12 mouse cellular contexts compared by ENCODE assay signal in the genomic region with DNA sequence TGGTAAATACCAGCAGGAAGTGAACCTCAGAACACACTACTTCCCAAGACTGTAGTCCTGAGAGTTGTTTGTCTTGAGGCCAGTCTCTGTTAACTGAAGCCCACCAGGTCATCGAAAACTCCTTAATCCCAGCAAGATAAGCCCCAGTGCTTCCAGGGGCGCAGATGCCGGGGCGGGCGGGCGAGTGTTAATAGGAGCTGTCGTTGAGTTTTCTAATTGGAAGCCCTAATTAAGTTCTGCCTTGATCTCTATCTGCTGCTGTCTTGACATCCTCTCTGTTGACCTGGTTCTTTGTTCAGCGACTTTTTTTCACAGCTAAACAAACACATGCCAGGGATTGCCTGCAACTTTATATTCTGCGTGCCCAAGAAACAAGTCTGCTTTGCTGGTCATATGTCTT.
DNase-seq lines count a peak whose midpoint lies in the region; ATAC-seq and TF ChIP-seq lines count a peak whose summit lies in the region.
"Had no signal": no experiment of that assay in that cellular context is flagged by ENCODE, and none has a peak within 500 bp of the region (broad histone marks: within the 10 kb centered on the region; RNA-seq: fewer than 3 reads in every experiment).

No protein-coding gene starts in this region.

- TF ChIP-seq CTCF in liver, adult 2 months (IDR thresholded peaks at IDR 0.05; ENCODE audit: low read depth, low read length): no peak

- ATAC-seq in heart, embryonic 13.5 days (ENCODE audit: extremely low read depth, insufficient number of reproducible peaks, low FRiP score, low TSS enrichment): no peak
- ATAC-seq in liver, embryonic 12.5 days: no peak; the same call in 1 of the 2 replicates
- ATAC-seq in forebrain, embryonic 12.5 days (ENCODE audit: low FRiP score): peak; percentile 69; the same call in 1 of the 2 replicates
- ATAC-seq in megakaryocyte progenitor cell, adult 5-6 weeks (replicated peaks; ENCODE audit: poor library complexity): no peak

- peaks cover 54% of the 10 kb centered on the region for H3K4me1 ChIP-seq in heart, embryonic 13.5 days
- peaks cover 14% of the 10 kb centered on the region for H3K4me1 ChIP-seq in liver, adult 2 months (ENCODE audit: control insufficient read depth, insufficient read depth, low read length)
- H3K4me1 ChIP-seq in liver, embryonic 12.5 days: peaks cover 44% of the 10 kb centered on the region
- peaks cover 50% of the 10 kb centered on the region for H3K4me1 ChIP-seq in forebrain, embryonic 12.5 days

- H3K4me3 ChIP-seq in heart, embryonic 13.5 days: no peak overlapping the region
- no peak overlapping the region for H3K4me3 ChIP-seq in liver, adult 2 months (ENCODE audit: insufficient read depth, low read depth, low read length)
- H3K4me3 ChIP-seq in liver, embryonic 12.5 days: no peak overlapping the region
- H3K4me3 ChIP-seq in forebrain, embryonic 12.5 days (replicated peaks): no peak overlapping the region
- H3K4me3 ChIP-seq: neural tube, embryonic 12.5 days had no signal

- no peaks in the 10 kb centered on the region for H3K36me3 ChIP-seq in heart, embryonic 13.5 days
- no peaks in the 10 kb centered on the region for H3K36me3 ChIP-seq in liver, adult 2 months (ENCODE audit: control insufficient read depth, insufficient read depth, low read length)
- H3K36me3 ChIP-seq in liver, embryonic 12.5 days: no peaks in the 10 kb centered on the region
- H3K36me3 ChIP-seq in forebrain, embryonic 12.5 days (replicated peaks): no peaks in the 10 kb centered on the region
- H3K36me3 ChIP-seq: neural tube, embryonic 12.5 days had no signal

- WGBS in heart, embryonic 13.5 days: 26% methylated on average over 9 of the region's 9 CpGs
- 65% methylated on average over 9 of the region's 9 CpGs for WGBS in liver, adult 2 months
- 50% methylated on average over 9 of the region's 9 CpGs for WGBS in liver, embryonic 12.5 days (ENCODE audit: insufficient replicate concordance)
- WGBS in forebrain, embryonic 12.5 days: 10% methylated on average over 9 of the region's 9 CpGs

- no peak for DNase-seq in heart, postnatal 4 days
- peak; percentile 38 for DNase-seq in liver, adult 2 months (ENCODE audit: extremely low read depth, low read depth, low spot score)
- peak; percentile 94 for DNase-seq in retina, postnatal 1 day
- no peak for DNase-seq in urinary bladder, postnatal 4 days (ENCODE audit: low spot score in 2 of 2)
- DNase-seq: kidney, postnatal 36 days; lung, postnatal 36 days; right cerebral cortex, postnatal 25 days had no signal

- H3K27me3 ChIP-seq in heart, embryonic 13.5 days (replicated peaks): no peaks in the 10 kb centered on the region
- no peaks in the 10 kb centered on the region for H3K27me3 ChIP-seq in liver, adult 2 months (ENCODE audit: control insufficient read depth, insufficient read depth, low read length)
- H3K27me3 ChIP-seq in liver, embryonic 12.5 days (replicated peaks): no peaks in the 10 kb centered on the region
- H3K27me3 ChIP-seq in forebrain, embryonic 12.5 days: no peaks in the 10 kb centered on the region; the same call in 1 of the 2 replicates
- H3K27me3 ChIP-seq: neural tube, embryonic 12.5 days had no signal

- H3K9me3 ChIP-seq in heart, embryonic 13.5 days: no peaks in the 10 kb centered on the region
- H3K9me3 ChIP-seq in liver, embryonic 12.5 days (replicated peaks): no peaks in the 10 kb centered on the region
- no peaks in the 10 kb centered on the region for H3K9me3 ChIP-seq in forebrain, embryonic 12.5 days
- H3K9me3 ChIP-seq: neural tube, embryonic 12.5 days had no signal

- H3K9ac ChIP-seq in heart, embryonic 13.5 days: no peak overlapping the region
- H3K9ac ChIP-seq in liver, adult 2 months (ENCODE audit: low read depth, low read length): no peak overlapping the region
- H3K9ac ChIP-seq in liver, embryonic 12.5 days: no peak overlapping the region
- H3K9ac ChIP-seq in forebrain, embryonic 12.5 days: no peak overlapping the region
- H3K9ac ChIP-seq: neural tube, embryonic 12.5 days had no signal

- no peak for TF ChIP-seq POLR2A in liver, adult 2 months (IDR thresholded peaks at IDR 0.05; ENCODE audit: extremely low read depth, insufficient read depth, low read length)

- H3K27ac ChIP-seq in heart, embryonic 13.5 days (replicated peaks): peak overlapping the region; percentile 73
- H3K27ac ChIP-seq in liver, adult 2 months (replicated peaks; ENCODE audit: insufficient read depth, low read depth, low read length): no peak overlapping the region
- H3K27ac ChIP-seq in liver, embryonic 12.5 days: no peak overlapping the region
- H3K27ac ChIP-seq in forebrain, embryonic 12.5 days: peak overlapping the region; percentile 74
- H3K27ac ChIP-seq: neural tube, embryonic 12.5 days had no signal

- peak overlapping the region; percentile 53 for H3K4me2 ChIP-seq in heart, embryonic 13.5 days
- no peak overlapping the region for H3K4me2 ChIP-seq in liver, embryonic 12.5 days
- H3K4me2 ChIP-seq in forebrain, embryonic 12.5 days: peak overlapping the region; percentile 21
- H3K4me2 ChIP-seq: neural tube, embryonic 12.5 days had no signal

- no peaks in the 10 kb centered on the region; the same call in 1 of the 2 replicates for H3K79me2 ChIP-seq in liver, adult 2 months (ENCODE audit: control insufficient read depth, insufficient read depth, low read length)

Comparison
In these comparisons a context has a peak if more than half of its experiments do, and no peak if none do; other contexts are left out.
1. H3K27ac ChIP-seq: peak in heart, embryonic 13.5 days (single experiment) and forebrain, embryonic 12.5 days (single experiment); none in liver, adult 2 months (single experiment) and liver, embryonic 12.5 days (single experiment).
2. DNase-seq: peak in liver, adult 2 months (single experiment) and retina, postnatal 1 day (single experiment); none in heart, postnatal 4 days (single experiment) and urinary bladder, postnatal 4 days (0 of 2).